Mouse (Mus musculus) midbrain, embryonic 10.5 days (tissue): Measurements from ENCODE around the gene H2al1g. TPM values are rescaled to one million over a fixed set of nuclear protein-coding genes. Genes with fewer than 3 reads are reported as not detected.
"Not testable (repeated sequence)": the region's sequence is repeated elsewhere in the genome, so short reads cannot be mapped to it uniquely, and the experiment has no call there.

Experiments used
- DNase-seq: peaks from one replicate; pipeline ENCODE4 v3.0.0-alpha.2; 2017; ENCODE audit warnings: low spot score
- H3K27ac ChIP-seq: fragments of 300-500 bp; sonication (generic); replicated peaks from 2 replicates; pipeline ENCODE4 v1.5.1; 2016; ENCODE audit warnings: mild to moderate bottlenecking
- H3K27me3 ChIP-seq: fragments of 300-500 bp; sonication (generic); 2 replicates; pipeline ENCODE4 v1.6.1; 2016; ENCODE audit warnings: low read depth, mild to moderate bottlenecking; ENCODE audit not compliant: poor library complexity, severe bottlenecking
- H3K36me3 ChIP-seq: fragments of 300-500 bp; sonication (generic); 2 replicates; pipeline ENCODE4 v1.6.1; 2016; ENCODE audit warnings: mild to moderate bottlenecking, moderate library complexity
- H3K4me1 ChIP-seq: fragments of 300-500 bp; sonication (generic); 2 replicates; pipeline ENCODE4 v1.6.1; 2016
- H3K4me3 ChIP-seq: fragments of 300-500 bp; sonication (generic); 2 replicates; pipeline ENCODE4 v1.5.1; 2016; ENCODE audit warnings: mild to moderate bottlenecking, moderate library complexity
- H3K9me3 ChIP-seq: fragments of 300-500 bp; sonication (generic); replicated peaks from 2 replicates; pipeline ENCODE4 v1.6.1; 2016; ENCODE audit warnings: mild to moderate bottlenecking
- WGBS: fragments of 180-500 bp; shearing (Covaris S2); methylation state at CpG from one replicate; pipeline ENCODE4 v1.1.7; 2016; 5-methylcytosine and 5-hydroxymethylcytosine counted together
- polyA plus RNA-seq: library from polyadenylated mRNA; unstranded; fragments of >200 nt; fragmentation: Nextera tagmentation; extraction: Ambion mirVana; gene quantifications from 2 replicates; pipeline ENCODE4 v1.2.1, GENCODE M21; 2016

The H2al1g gene
- polyA plus RNA-seq = not detected in 2 replicates

GRCm38 (mm10) chrX:11317956-11318355, at the start of gene H2al1g:
H2al1g (plus strand) TSS chrX:11318256.
- DNase-seq, H3K36me3 ChIP-seq, H3K9me3 ChIP-seq, H3K4me3 ChIP-seq, H3K27ac ChIP-seq, H3K27me3 ChIP-seq, H3K4me1 ChIP-seq: not testable (repeated sequence)
- no CpG with 5 or more reads among the region's 3 CpGs for WGBS

- no peaks in the 10 kb centered on the region for H3K36me3 ChIP-seq
- H3K4me1 ChIP-seq = no peaks in the 10 kb centered on the region
- DNase-seq = no peak
- no peak overlapping the region for H3K4me3 ChIP-seq
- H3K9me3 ChIP-seq = no peaks in the 10 kb centered on the region
- peaks cover 97% of the 10 kb centered on the region for H3K27me3 ChIP-seq
- 81% methylated on average over 3 of the region's 3 CpGs for WGBS
- no peak overlapping the region for H3K27ac ChIP-seq
Measured at GRCm38 (mm10) chrX:11269074-11269473, 49.0 kb upstream of the H2al1g start.

DNA sequence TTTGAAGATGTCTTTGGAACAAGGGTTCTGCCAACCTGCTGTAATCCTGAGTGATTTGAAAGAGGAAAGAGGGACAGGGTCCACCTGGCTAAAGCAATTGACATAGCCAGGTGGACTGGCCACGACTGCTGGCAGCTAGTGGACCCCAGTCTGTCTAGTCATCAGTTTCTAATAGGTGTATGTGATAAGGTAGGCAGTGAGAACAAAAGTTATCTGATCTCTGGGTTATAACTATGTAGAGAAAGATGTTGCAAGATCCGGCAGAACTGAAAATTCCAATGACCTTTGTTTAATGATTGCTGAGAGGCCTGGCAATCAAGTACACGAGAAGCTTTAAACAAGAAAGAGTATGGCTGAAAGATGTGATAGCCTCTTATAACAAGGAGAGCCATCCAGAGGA, 44.9 kb upstream of the H2al1g start:
- H3K27me3 ChIP-seq = peaks cover 94% of the 10 kb centered on the region

DNA sequence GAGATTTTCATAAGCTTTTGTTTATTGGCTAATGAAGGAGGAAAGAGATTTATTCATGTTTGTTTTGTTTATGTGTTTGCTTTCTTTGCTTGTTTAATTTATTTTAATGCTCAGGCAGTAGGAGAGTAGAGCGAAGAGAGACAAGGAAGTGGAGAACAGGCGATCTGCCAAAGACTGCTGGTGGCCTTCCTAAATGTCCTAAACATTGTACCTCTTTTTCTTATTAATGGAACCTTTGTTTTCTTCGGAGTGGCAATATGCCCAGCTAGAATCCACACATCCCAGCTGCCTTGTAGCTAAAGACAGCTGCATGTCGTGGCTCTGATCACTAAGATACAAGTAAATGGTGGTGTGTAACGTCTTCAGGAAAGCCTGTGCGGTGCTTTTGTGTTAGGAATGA, 41.0 kb upstream of the H2al1g start:
- WGBS = 86% methylated on average over 6 of the region's 6 CpGs
- H3K27ac ChIP-seq = no peak overlapping the region
- no peaks in the 10 kb centered on the region for H3K9me3 ChIP-seq
- no peak for DNase-seq
- no peak overlapping the region for H3K4me3 ChIP-seq
- no peaks in the 10 kb centered on the region for H3K4me1 ChIP-seq
- no peaks in the 10 kb centered on the region for H3K36me3 ChIP-seq
- peaks cover 75% of the 10 kb centered on the region for H3K27me3 ChIP-seq

More for the DNA sequence above, 44.9 kb upstream of the H2al1g start:
- H3K27ac ChIP-seq = no peak overlapping the region
- no peaks in the 10 kb centered on the region for H3K36me3 ChIP-seq
- no peak for DNase-seq
- WGBS = 88% methylated on average over 3 of the region's 3 CpGs
- no peaks in the 10 kb centered on the region for H3K9me3 ChIP-seq
- H3K4me3 ChIP-seq = no peak overlapping the region
- no peaks in the 10 kb centered on the region for H3K4me1 ChIP-seq

- Histone ChIP-seq H3K4me1 (no peaks in the 10 kb centered on the region), H3K27ac (no peak overlapping the region), H3K36me3 (no peaks in the 10 kb centered on the region), H3K4me3 (no peak overlapping the region), H3K27me3 (peaks cover 50% of the 10 kb centered on the region), H3K9me3 (peaks cover 5% of the 10 kb centered on the region; the same call in 1 of the 2 replicates)
- 77% methylated on average over 2 of the region's 2 CpGs for WGBS
- DNase-seq = no peak
Measured at GRCm38 (mm10) chrX:11280741-11281140, 37.3 kb upstream of the H2al1g start.

GRCm38 (mm10) chrX:11288306-11288882, 29.7 kb upstream of the H2al1g start:
- no peak overlapping the region for H3K27ac ChIP-seq
- H3K4me3 ChIP-seq = no peak overlapping the region
- no peak for DNase-seq
- H3K36me3 ChIP-seq = no peaks in the 10 kb centered on the region
- H3K4me1 ChIP-seq = no peaks in the 10 kb centered on the region
- 87% methylated on average over 14 of the region's 14 CpGs for WGBS
- H3K9me3 ChIP-seq = no peaks in the 10 kb centered on the region
- peaks cover 65% of the 10 kb centered on the region for H3K27me3 ChIP-seq

- WGBS = 52% methylated on average over 4 of the region's 4 CpGs
- Histone ChIP-seq H3K4me1 (no peaks in the 10 kb centered on the region), H3K27ac (no peak overlapping the region), H3K36me3 (no peaks in the 10 kb centered on the region), H3K9me3 (no peaks in the 10 kb centered on the region), H3K27me3 (peaks cover 72% of the 10 kb centered on the region), H3K4me3 (no peak overlapping the region)
- no peak for DNase-seq
Measured at GRCm38 (mm10) chrX:11289244-11289643, 28.8 kb upstream of the H2al1g start.

DNA sequence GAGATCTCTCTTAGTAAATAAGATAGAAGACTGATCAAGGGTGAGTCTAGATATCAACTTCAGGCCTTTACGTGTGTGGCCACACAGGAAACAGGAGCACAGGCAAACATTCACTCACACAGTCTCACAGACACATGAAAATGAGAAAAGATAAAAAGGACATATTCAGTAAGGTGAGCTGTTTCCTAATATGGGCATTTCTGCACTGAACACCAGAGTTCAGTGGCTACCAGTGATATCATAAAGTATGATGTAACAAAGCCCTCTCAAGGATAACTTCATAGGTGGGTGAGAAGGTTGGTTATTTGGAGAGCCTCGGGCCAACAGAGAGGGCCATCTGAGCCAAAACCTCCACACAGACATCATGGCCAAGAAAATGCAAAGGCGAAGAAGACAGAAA, 19.1 kb upstream of the H2al1g start, which contains the start of gene H2al1a:
H2al1a (plus strand) TSS at position 301 of the 400 bp plus-strand sequence.
- DNase-seq, H3K36me3 ChIP-seq, H3K4me3 ChIP-seq, H3K27ac ChIP-seq, H3K4me1 ChIP-seq, H3K9me3 ChIP-seq: not testable (repeated sequence)
- whole genome bisulfite sequencing = no CpG with 5 or more reads among the region's 3 CpGs
- peaks cover 24% of the 10 kb centered on the region for H3K27me3 ChIP-seq

GRCm38 (mm10) chrX:11302132-11302531, 15.9 kb upstream of the H2al1g start, which contains the start of gene H2al1b:
H2al1b (plus strand) TSS chrX:11302432.
- not testable (repeated sequence) for H3K36me3 ChIP-seq, H3K4me3 ChIP-seq, H3K9me3 ChIP-seq, H3K27me3 ChIP-seq, DNase-seq, H3K27ac ChIP-seq, H3K4me1 ChIP-seq
- 90% methylated on average over 1 of the region's 3 CpGs for WGBS

- DNase-seq, H3K27ac ChIP-seq, H3K4me3 ChIP-seq, H3K36me3 ChIP-seq, H3K27me3 ChIP-seq, H3K9me3 ChIP-seq, H3K4me1 ChIP-seq: not testable (repeated sequence)
- WGBS = 87% methylated on average over 3 of the region's 6 CpGs
Measured at GRCm38 (mm10) chrX:11305355-11305754, 12.7 kb upstream of the H2al1g start, which contains the start of gene H2al1c. H2al1c (plus strand) TSS chrX:11305655.

DNA sequence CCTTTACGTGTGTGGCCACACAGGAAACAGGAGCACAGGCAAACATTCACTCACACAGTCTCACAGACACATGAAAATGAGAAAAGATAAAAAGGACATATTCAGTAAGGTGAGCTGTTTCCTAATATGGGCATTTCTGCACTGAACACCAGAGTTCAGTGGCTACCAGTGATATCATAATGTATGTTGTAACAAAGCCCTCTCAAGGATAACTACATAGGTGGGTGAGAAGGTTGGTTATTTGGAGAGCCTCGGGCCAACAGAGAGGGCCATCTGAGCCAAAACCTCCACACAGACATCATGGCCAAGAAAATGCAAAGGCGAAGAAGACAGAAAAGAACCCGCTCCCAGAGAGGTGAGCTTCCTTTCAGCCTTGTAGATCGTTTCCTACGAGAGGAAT, 9.5 kb upstream of the H2al1g start, which contains the start of gene H2al1d:
H2al1d (plus strand) TSS at position 301 of the 400 bp plus-strand sequence.
- not testable (repeated sequence) for DNase-seq, H3K36me3 ChIP-seq, H3K4me1 ChIP-seq, H3K4me3 ChIP-seq, H3K27ac ChIP-seq, H3K27me3 ChIP-seq, H3K9me3 ChIP-seq
- no CpG with 5 or more reads among the region's 6 CpGs for WGBS

GRCm38 (mm10) chrX:11311634-11312033, 6.4 kb upstream of the H2al1g start, which contains the start of gene H2al1e:
H2al1e (plus strand) TSS chrX:11311934.
- H3K4me1 ChIP-seq, H3K36me3 ChIP-seq, H3K9me3 ChIP-seq, H3K4me3 ChIP-seq, H3K27me3 ChIP-seq, DNase-seq, H3K27ac ChIP-seq: not testable (repeated sequence)
- no CpG with 5 or more reads among the region's 3 CpGs for WGBS

DNA sequence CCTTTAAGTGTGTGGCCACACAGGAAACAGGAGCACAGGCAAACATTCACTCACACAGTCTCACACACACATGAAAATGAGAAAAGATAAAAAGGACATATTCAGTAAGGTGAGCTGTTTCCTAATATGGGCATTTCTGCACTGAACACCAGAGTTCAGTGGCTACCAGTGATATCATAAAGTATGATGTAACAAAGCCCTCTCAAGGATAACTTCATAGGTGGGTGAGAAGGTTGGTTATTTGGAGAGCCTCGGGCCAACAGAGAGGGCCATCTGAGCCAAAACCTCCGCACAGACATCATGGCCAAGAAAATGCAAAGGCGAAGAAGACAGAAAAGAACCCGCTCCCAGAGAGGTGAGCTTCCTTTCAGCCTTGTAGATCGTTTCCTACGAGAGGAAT, 3.2 kb upstream of the H2al1g start, which contains the start of gene H2al1f:
H2al1f (plus strand) TSS at position 301 of the 400 bp plus-strand sequence.
- not testable (repeated sequence) for H3K4me3 ChIP-seq, H3K9me3 ChIP-seq, H3K27ac ChIP-seq, DNase-seq, H3K36me3 ChIP-seq, H3K4me1 ChIP-seq, H3K27me3 ChIP-seq
- no CpG with 5 or more reads among the region's 6 CpGs for WGBS
